Mouse (Mus musculus) myocyte (in vitro differentiated cells): ENCODE data around the gene Btbd3.

Experiments used
- E2F4 ChIP-seq: IDR thresholded peaks from one replicate; pipeline ENCODE4 v1.6.1; 2011; ENCODE audit warnings: mild to moderate bottlenecking, control low read depth, moderate library complexity; ENCODE audit not compliant: insufficient read depth
- MYOG ChIP-seq, 3 experiments: IDR thresholded peaks; one replicate each; pipeline ENCODE4 v1.6.1; 2011; ENCODE audit warnings: control low read depth in 2 of 3, low read depth in 2 of 3, mild to moderate bottlenecking in 2 of 3; ENCODE audit not compliant: insufficient read length in 2 of 3, control insufficient read depth in 1 of 3, insufficient read depth in 1 of 3
- POLR2A ChIP-seq: IDR thresholded peaks from one replicate; pipeline ENCODE4 v1.6.1; 2011; ENCODE audit warnings: low read depth, mild to moderate bottlenecking, control low read depth, moderate library complexity; ENCODE audit not compliant: insufficient read length
- POLR2AphosphoS2 ChIP-seq: IDR thresholded peaks from one replicate; pipeline ENCODE4 v1.6.1; 2011; ENCODE audit warnings: low read depth, control low read depth; ENCODE audit not compliant: insufficient read length
- USF1 ChIP-seq: IDR thresholded peaks from one replicate; pipeline ENCODE4 v1.6.1; 2011; ENCODE audit warnings: low read depth, mild to moderate bottlenecking, control low read depth, moderate library complexity

GRCm38 (mm10) chr2:138447681-138448080 lies 191.3 kb downstream of the Btbd3 start:
- TF ChIP-seq POLR2A (no peak), USF1 (no peak), MYOG (IDR thresholded peaks at IDR 0.05; ENCODE audit: control insufficient read depth in 1 of 3, insufficient read depth in 1 of 3, insufficient read length in 2 of 3, low read depth in 2 of 3) (no peak), POLR2AphosphoS2 (no peak), E2F4 (no peak)
